Mouse (Mus musculus): ENCODE measurements at regions not wholly inside any gene's neighbourhood (a gene's known extent, or its start where the extent isn't known, plus 50 kb on each side); places are given as distances from the start of the nearest gene placed in this dataset.
"Not testable (repeated sequence)": the region's sequence is repeated elsewhere in the genome, so short reads cannot be mapped to it uniquely, and the experiment has no call there.

- Histone ChIP-seq H3K4me1 (ENCODE audit: control insufficient read depth, insufficient read depth, low read length) (no peaks in the 10 kb centered on the region), H3K4me3 (ENCODE audit: insufficient read depth, low read depth, low read length) (no peak overlapping the region), H3K27ac (ENCODE audit: insufficient read depth, low read depth, low read length) (no peak overlapping the region)
- TF ChIP-seq CTCF (IDR thresholded peaks at IDR 0.05; ENCODE audit: insufficient read depth, low read depth, low read length) = no peak
- TF ChIP-seq POLR2A (IDR thresholded peaks at IDR 0.05; ENCODE audit: insufficient read depth, low read depth, low read length) = no peak
- WGBS = 45% methylated on average over 9 of the region's 9 CpGs
These were observed 313.8 kb upstream of the Pkdcc start for GRCm38 (mm10) chr17:82901098-82901891.

- Histone ChIP-seq H3K4me3 (ENCODE audit: insufficient read depth, low read depth, low read length) (no peak overlapping the region), H3K27ac (ENCODE audit: insufficient read depth, low read depth, low read length) (no peak overlapping the region), H3K4me1 (ENCODE audit: control insufficient read depth, insufficient read depth, low read length) (no peaks in the 10 kb centered on the region)
- 67% methylated on average over 2 of the region's 2 CpGs for WGBS
- TF ChIP-seq POLR2A (IDR thresholded peaks at IDR 0.05; ENCODE audit: insufficient read depth, low read depth, low read length) = no peak
- TF ChIP-seq CTCF (IDR thresholded peaks at IDR 0.05; ENCODE audit: insufficient read depth, low read depth, low read length) = no peak
These were observed 310.1 kb upstream of the Pkdcc start for GRCm38 (mm10) chr17:82904961-82905360.

GRCm38 (mm10) chr17:82905483-82905882, 309.6 kb upstream of the Pkdcc start:
- no peaks in the 10 kb centered on the region for H3K4me1 ChIP-seq (ENCODE audit: control insufficient read depth, insufficient read depth, low read length)
- no peak overlapping the region for H3K27ac ChIP-seq (ENCODE audit: insufficient read depth, low read depth, low read length)
- TF ChIP-seq POLR2A (IDR thresholded peaks at IDR 0.05; ENCODE audit: insufficient read depth, low read depth, low read length) = no peak
- TF ChIP-seq CTCF (IDR thresholded peaks at IDR 0.05; ENCODE audit: insufficient read depth, low read depth, low read length) = no peak
- H3K4me3 ChIP-seq (ENCODE audit: insufficient read depth, low read depth, low read length) = no peak overlapping the region
- WGBS = 76% methylated on average over 3 of the region's 3 CpGs

- H3K4me3 ChIP-seq (ENCODE audit: insufficient read depth, low read depth, low read length) = no peak overlapping the region
- no peak for TF ChIP-seq CTCF (IDR thresholded peaks at IDR 0.05; ENCODE audit: insufficient read depth, low read depth, low read length)
- TF ChIP-seq POLR2A (IDR thresholded peaks at IDR 0.05; ENCODE audit: insufficient read depth, low read depth, low read length) = no peak
- H3K27ac ChIP-seq (ENCODE audit: insufficient read depth, low read depth, low read length) = no peak overlapping the region
- H3K4me1 ChIP-seq (ENCODE audit: control insufficient read depth, insufficient read depth, low read length) = no peaks in the 10 kb centered on the region
- WGBS = 56% methylated on average over 2 of the region's 2 CpGs
These were observed 305.9 kb upstream of the Pkdcc start for GRCm38 (mm10) chr17:82909189-82909588.

- 86% methylated on average over 4 of the region's 4 CpGs for WGBS
- H3K27ac ChIP-seq (ENCODE audit: insufficient read depth, low read depth, low read length); H3K4me3 ChIP-seq (ENCODE audit: insufficient read depth, low read depth, low read length); H3K4me1 ChIP-seq (ENCODE audit: control insufficient read depth, insufficient read depth, low read length): not testable (repeated sequence)
These were observed 292.1 kb upstream of the Pkdcc start for GRCm38 (mm10) chr17:82922986-82923385.

- H3K4me1 ChIP-seq (ENCODE audit: control insufficient read depth, insufficient read depth, low read length) = no peaks in the 10 kb centered on the region
- WGBS = 87% methylated on average over 2 of the region's 2 CpGs
- H3K4me3 ChIP-seq (ENCODE audit: insufficient read depth, low read depth, low read length) = no peak overlapping the region
- H3K27ac ChIP-seq (ENCODE audit: insufficient read depth, low read depth, low read length) = no peak overlapping the region
- TF ChIP-seq POLR2A (IDR thresholded peaks at IDR 0.05; ENCODE audit: insufficient read depth, low read depth, low read length) (no peak), CTCF (IDR thresholded peaks at IDR 0.05; ENCODE audit: insufficient read depth, low read depth, low read length) (no peak)
These were observed 289.3 kb upstream of the Pkdcc start for GRCm38 (mm10) chr17:82925751-82926150.

- no peak overlapping the region for H3K4me3 ChIP-seq (ENCODE audit: insufficient read depth, low read depth, low read length)
- no peaks in the 10 kb centered on the region for H3K4me1 ChIP-seq (ENCODE audit: control insufficient read depth, insufficient read depth, low read length)
- no peak overlapping the region for H3K27ac ChIP-seq (ENCODE audit: insufficient read depth, low read depth, low read length)
- TF ChIP-seq POLR2A (IDR thresholded peaks at IDR 0.05; ENCODE audit: insufficient read depth, low read depth, low read length) (no peak), CTCF (IDR thresholded peaks at IDR 0.05; ENCODE audit: insufficient read depth, low read depth, low read length) (no peak)
- WGBS = 97% methylated on average over 3 of the region's 3 CpGs
These were observed 287.4 kb upstream of the Pkdcc start for GRCm38 (mm10) chr17:82927681-82928080.

GRCm38 (mm10) chr17:82929511-82929910, 285.6 kb upstream of the Pkdcc start:
- Histone ChIP-seq H3K4me1 (ENCODE audit: control insufficient read depth, insufficient read depth, low read length) (no peaks in the 10 kb centered on the region), H3K4me3 (ENCODE audit: insufficient read depth, low read depth, low read length) (no peak overlapping the region), H3K27ac (ENCODE audit: insufficient read depth, low read depth, low read length) (no peak overlapping the region)
- WGBS = 28% methylated on average over 3 of the region's 3 CpGs
- TF ChIP-seq POLR2A (IDR thresholded peaks at IDR 0.05; ENCODE audit: insufficient read depth, low read depth, low read length) = no peak
- TF ChIP-seq CTCF (IDR thresholded peaks at IDR 0.05; ENCODE audit: insufficient read depth, low read depth, low read length) = no peak

- WGBS = 69% methylated on average over 1 of the region's 1 CpGs
- Histone ChIP-seq H3K27ac (ENCODE audit: insufficient read depth, low read depth, low read length) (no peak overlapping the region), H3K4me3 (ENCODE audit: insufficient read depth, low read depth, low read length) (no peak overlapping the region), H3K4me1 (ENCODE audit: control insufficient read depth, insufficient read depth, low read length) (no peaks in the 10 kb centered on the region)
- TF ChIP-seq POLR2A (IDR thresholded peaks at IDR 0.05; ENCODE audit: insufficient read depth, low read depth, low read length) = no peak
- TF ChIP-seq CTCF (IDR thresholded peaks at IDR 0.05; ENCODE audit: insufficient read depth, low read depth, low read length) = no peak
These were observed 284.4 kb upstream of the Pkdcc start for GRCm38 (mm10) chr17:82930738-82931137.

Measured in olfactory bulb, adult 2 months (tissue).